Mouse (Mus musculus) myocyte (in vitro differentiated cells): ENCODE results near the gene Rbm8a.

Experiments used
- CEBPB ChIP-seq: IDR thresholded peaks from 2 replicates; pipeline ENCODE4 v1.6.1; 2011; ENCODE audit warnings: mild to moderate bottlenecking, moderate library complexity; ENCODE audit not compliant: poor library complexity, insufficient read depth, severe bottlenecking
- E2F4 ChIP-seq: IDR thresholded peaks from one replicate; pipeline ENCODE4 v1.6.1; 2011; ENCODE audit warnings: mild to moderate bottlenecking, control low read depth, moderate library complexity; ENCODE audit not compliant: insufficient read depth
- MAX ChIP-seq: IDR thresholded peaks from one replicate; pipeline ENCODE4 v1.6.1; 2011; ENCODE audit warnings: low read depth, mild to moderate bottlenecking, control low read depth
- MYOD1 ChIP-seq, 3 experiments: IDR thresholded peaks; one replicate each; pipeline ENCODE4 v1.6.1; 2011; ENCODE audit warnings: control low read depth in 2 of 3, low read depth in 2 of 3, mild to moderate bottlenecking in 2 of 3, moderate library complexity in 1 of 3; ENCODE audit not compliant: insufficient read length in 2 of 3, control insufficient read depth in 1 of 3
- POLR2A ChIP-seq: IDR thresholded peaks from one replicate; pipeline ENCODE4 v1.6.1; 2011; ENCODE audit warnings: low read depth, mild to moderate bottlenecking, control low read depth, moderate library complexity; ENCODE audit not compliant: insufficient read length
- POLR2AphosphoS2 ChIP-seq: IDR thresholded peaks from one replicate; pipeline ENCODE4 v1.6.1; 2011; ENCODE audit warnings: low read depth, control low read depth; ENCODE audit not compliant: insufficient read length
- TCF12 ChIP-seq: IDR thresholded peaks from one replicate; pipeline ENCODE4 v1.6.1; 2011; ENCODE audit warnings: mild to moderate bottlenecking, control low read depth; ENCODE audit not compliant: poor library complexity, insufficient read depth, severe bottlenecking
- TCF3 ChIP-seq: IDR thresholded peaks from one replicate; pipeline ENCODE4 v1.6.1; 2011; ENCODE audit warnings: low read depth, control low read depth; ENCODE audit not compliant: insufficient read length
- USF1 ChIP-seq: IDR thresholded peaks from one replicate; pipeline ENCODE4 v1.6.1; 2011; ENCODE audit warnings: low read depth, mild to moderate bottlenecking, control low read depth, moderate library complexity

DNA sequence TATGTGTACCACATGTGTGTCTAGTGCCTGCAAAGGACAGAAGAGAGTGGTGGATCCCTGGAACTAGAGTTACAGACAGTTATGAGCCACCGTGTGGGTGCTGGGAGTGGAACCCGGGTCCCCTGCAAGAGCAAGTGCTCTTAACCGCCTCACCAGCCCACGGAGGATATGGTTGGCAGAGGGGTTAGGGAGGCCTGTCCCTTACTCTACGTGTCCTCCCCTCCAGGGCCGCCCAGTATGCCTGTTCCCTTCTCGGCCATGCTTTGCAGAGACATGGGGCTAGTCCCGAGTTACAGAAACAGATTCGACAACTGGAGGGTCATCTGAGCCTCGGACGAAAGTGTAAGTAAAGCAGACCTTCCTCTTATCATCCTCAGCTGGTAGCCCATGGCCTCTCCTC, 6.7 kb downstream of the Rbm8a start:
- TF ChIP-seq USF1: no peak
- no peak for TF ChIP-seq POLR2A
- TF ChIP-seq POLR2AphosphoS2: no peak
- no peak for TF ChIP-seq MYOD1 (IDR thresholded peaks at IDR 0.05; ENCODE audit: control insufficient read depth in 1 of 3, insufficient read length in 2 of 3, low read depth in 2 of 3)
- no peak for TF ChIP-seq E2F4
- no peak for TF ChIP-seq MAX
- no peak for TF ChIP-seq TCF12
- no peak for TF ChIP-seq TCF3
- no peak for TF ChIP-seq CEBPB
